Mouse (Mus musculus) erythroblast, embryonic 14.5 days (primary cell): ENCODE data around the gene Hist2h3c2. TPM values are rescaled to one million over a fixed set of nuclear protein-coding genes. Genes with fewer than 3 reads are reported as not detected.

Source experiments
- H3K27me3 ChIP-seq: 2 replicates; pipeline ENCODE4 v1.6.1; 2012; ENCODE audit warnings: inconsistent platforms; ENCODE audit not compliant: control insufficient read depth
- H3K36me3 ChIP-seq: 2 replicates; pipeline ENCODE4 v1.6.1; 2012; ENCODE audit warnings: mild to moderate bottlenecking, inconsistent platforms; ENCODE audit not compliant: control insufficient read depth
- H3K4me1 ChIP-seq: 2 replicates; pipeline ENCODE4 v1.6.1; 2012; ENCODE audit warnings: inconsistent platforms; ENCODE audit not compliant: control insufficient read depth
- H3K4me3 ChIP-seq: replicated peaks from 2 replicates; pipeline ENCODE3; 2012; ENCODE audit warnings: moderate library complexity, mild to moderate bottlenecking, inconsistent platforms
- H3K9me3 ChIP-seq: 2 replicates; pipeline ENCODE4 v1.6.1; 2012; ENCODE audit warnings: low read length, inconsistent platforms, mixed read lengths; ENCODE audit not compliant: control insufficient read depth
- GATA1 ChIP-seq: IDR thresholded peaks from 2 replicates; pipeline ENCODE4 v1.6.1; 2012; ENCODE audit warnings: low read length, inconsistent platforms, mixed read lengths
- TAL1 ChIP-seq: IDR thresholded peaks from 3 replicates; pipeline ENCODE4 v1.6.1; 2012; ENCODE audit warnings: low read length, inconsistent platforms, mixed read lengths
- polyA plus RNA-seq: library from polyadenylated mRNA; stranded (reverse); fragments of >175 nt; gene quantifications from 2 replicates; pipeline ENCODE4 v1.2.3, GENCODE M21; 2012

Gene Hist2h3c2
- polyA plus RNA-seq, 1 experiment = 33.9 TPM

GRCm38 (mm10) chr3:96268051-96268775, 29.3 kb upstream of the Hist2h3c2 start, which contains the start of gene Hist2h3b:
Gene Hist2h3b, plus strand, starts transcription at chr3:96268654.
- H3K4me1 ChIP-seq = peaks cover 56% of the 10 kb centered on the region
- no peaks in the 10 kb centered on the region for H3K9me3 ChIP-seq
- H3K4me3 ChIP-seq = peak within 1 kb of the TSS; percentile 70
- no peaks in the 10 kb centered on the region for H3K27me3 ChIP-seq
- peaks cover 18% of the 10 kb centered on the region for H3K36me3 ChIP-seq
- TF ChIP-seq GATA1 = no peak
- TF ChIP-seq TAL1 = no peak

- peaks cover 18% of the 10 kb centered on the region for H3K36me3 ChIP-seq
- H3K27me3 ChIP-seq = no peaks in the 10 kb centered on the region
- peaks cover 62% of the 10 kb centered on the region for H3K4me1 ChIP-seq
- TF ChIP-seq TAL1 (no peak), GATA1 (no peak)
- H3K4me3 ChIP-seq = peak overlapping the region; percentile 70
- H3K9me3 ChIP-seq = no peaks in the 10 kb centered on the region
Observed at GRCm38 (mm10) chr3:96267541-96267940, 28.6 kb upstream of the Hist2h3c2 start.

GRCm38 (mm10) chr3:96266132-96266710, 27.3 kb upstream of the Hist2h3c2 start:
- H3K9me3 ChIP-seq = no peaks in the 10 kb centered on the region
- TF ChIP-seq GATA1 (peak; percentile 36; the same call in 1 of the 2 replicates), TAL1 (peak; percentile 49; the same call in 2 of the 3 replicates)
- peaks cover 75% of the 10 kb centered on the region for H3K4me1 ChIP-seq
- H3K36me3 ChIP-seq = peaks cover 18% of the 10 kb centered on the region
- H3K4me3 ChIP-seq = peak overlapping the region; percentile 18
- no peaks in the 10 kb centered on the region for H3K27me3 ChIP-seq

- Histone ChIP-seq H3K4me3 (peak overlapping the region; percentile 76), H3K4me1 (peaks cover 79% of the 10 kb centered on the region), H3K36me3 (peaks cover 18% of the 10 kb centered on the region), H3K9me3 (no peaks in the 10 kb centered on the region), H3K27me3 (no peaks in the 10 kb centered on the region)
- TF ChIP-seq GATA1 = no peak
- no peak for TF ChIP-seq TAL1
Observed at GRCm38 (mm10) chr3:96264404-96264949, 25.6 kb upstream of the Hist2h3c2 start.

- TF ChIP-seq TAL1 (no peak), GATA1 (no peak)
- H3K4me3 ChIP-seq = peak overlapping the region; percentile 76
- no peaks in the 10 kb centered on the region for H3K9me3 ChIP-seq
- H3K27me3 ChIP-seq = no peaks in the 10 kb centered on the region
- H3K4me1 ChIP-seq = peaks cover 77% of the 10 kb centered on the region
- H3K36me3 ChIP-seq = peaks cover 18% of the 10 kb centered on the region
Observed at GRCm38 (mm10) chr3:96263558-96264403, 24.9 kb upstream of the Hist2h3c2 start.

GRCm38 (mm10) chr3:96262979-96263550, 24.1 kb upstream of the Hist2h3c2 start, which contains the start of gene Hist2h4:
Gene Hist2h4, minus strand, starts transcription at chr3:96263311.
- TF ChIP-seq TAL1 = peak; percentile 66
- no peak for TF ChIP-seq GATA1
- peaks cover 18% of the 10 kb centered on the region for H3K36me3 ChIP-seq
- H3K9me3 ChIP-seq = no peaks in the 10 kb centered on the region
- peaks cover 73% of the 10 kb centered on the region for H3K4me1 ChIP-seq
- H3K27me3 ChIP-seq = no peaks in the 10 kb centered on the region
- H3K4me3 ChIP-seq = peak within 1 kb of the TSS; percentile 76

GRCm38 (mm10) chr3:96262216-96262875, 23.4 kb upstream of the Hist2h3c2 start:
- Histone ChIP-seq H3K36me3 (peaks cover 16% of the 10 kb centered on the region), H3K27me3 (no peaks in the 10 kb centered on the region), H3K4me1 (peaks cover 67% of the 10 kb centered on the region), H3K4me3 (peak overlapping the region; percentile 76), H3K9me3 (no peaks in the 10 kb centered on the region)
- TF ChIP-seq TAL1 (no peak), GATA1 (no peak; the same call in 1 of the 2 replicates)

- H3K9me3 ChIP-seq = no peaks in the 10 kb centered on the region
- TF ChIP-seq GATA1 (no peak), TAL1 (no peak)
- peaks cover 62% of the 10 kb centered on the region for H3K4me1 ChIP-seq
- H3K36me3 ChIP-seq = peaks cover 10% of the 10 kb centered on the region
- H3K4me3 ChIP-seq = peak overlapping the region; percentile 76
- H3K27me3 ChIP-seq = no peaks in the 10 kb centered on the region
Observed at GRCm38 (mm10) chr3:96261623-96262022, 22.7 kb upstream of the Hist2h3c2 start.
